Mouse (Mus musculus): Measurements from ENCODE around the gene Cntnap2. TPM values are rescaled to one million over a fixed set of nuclear protein-coding genes. Genes with fewer than 3 reads are reported as not detected.

Gene Cntnap2
- total and polyA plus RNA-seq, 2 experiments = not detected

DNA sequence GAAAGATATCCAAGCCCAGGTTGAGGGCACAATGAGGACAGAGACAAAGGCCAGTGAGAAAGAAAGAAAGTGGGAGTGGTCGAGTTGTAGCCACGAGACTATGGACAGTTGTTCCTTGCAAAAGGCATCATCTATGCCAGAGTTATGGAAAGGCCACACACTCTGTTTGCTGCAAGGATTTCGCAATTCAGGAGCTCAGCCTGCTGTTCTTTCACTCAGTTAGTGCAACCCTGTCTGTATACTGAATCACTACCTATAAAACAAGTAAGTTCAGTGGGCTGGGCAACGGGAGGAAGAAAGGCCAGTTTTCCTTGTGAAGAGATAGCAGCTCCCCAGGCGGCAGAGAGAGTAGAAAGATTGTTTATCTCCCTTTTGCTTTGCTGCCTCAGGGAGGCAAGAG, 1801.9 kb downstream of the Cntnap2 start:
- H3K36me3 ChIP-seq (ENCODE audit: control insufficient read depth, insufficient read depth, low read length) = no peaks in the 10 kb centered on the region
- no peaks in the 10 kb centered on the region for H3K27me3 ChIP-seq (ENCODE audit: control insufficient read depth, insufficient read depth, low read length)
- no peak overlapping the region for H3K4me3 ChIP-seq (ENCODE audit: insufficient read depth, low read depth, low read length)
- TF ChIP-seq POLR2A (IDR thresholded peaks at IDR 0.05; ENCODE audit: extremely low read depth, insufficient read depth, low read length) = no peak
- TF ChIP-seq CTCF (IDR thresholded peaks at IDR 0.05; ENCODE audit: low read depth, low read length) = no peak
- H3K9ac ChIP-seq (ENCODE audit: low read depth, low read length) = no peak overlapping the region
- no peak overlapping the region for H3K27ac ChIP-seq (replicated peaks; ENCODE audit: insufficient read depth, low read depth, low read length)
- peak; percentile 2 for DNase-seq (ENCODE audit: extremely low read depth, low read depth, low spot score)
- H3K79me2 ChIP-seq (ENCODE audit: control insufficient read depth, insufficient read depth, low read length) = no peaks in the 10 kb centered on the region
- no peaks in the 10 kb centered on the region for H3K4me1 ChIP-seq (ENCODE audit: control insufficient read depth, insufficient read depth, low read length)
- 7% methylated on average over 5 of the region's 5 CpGs for WGBS

DNA sequence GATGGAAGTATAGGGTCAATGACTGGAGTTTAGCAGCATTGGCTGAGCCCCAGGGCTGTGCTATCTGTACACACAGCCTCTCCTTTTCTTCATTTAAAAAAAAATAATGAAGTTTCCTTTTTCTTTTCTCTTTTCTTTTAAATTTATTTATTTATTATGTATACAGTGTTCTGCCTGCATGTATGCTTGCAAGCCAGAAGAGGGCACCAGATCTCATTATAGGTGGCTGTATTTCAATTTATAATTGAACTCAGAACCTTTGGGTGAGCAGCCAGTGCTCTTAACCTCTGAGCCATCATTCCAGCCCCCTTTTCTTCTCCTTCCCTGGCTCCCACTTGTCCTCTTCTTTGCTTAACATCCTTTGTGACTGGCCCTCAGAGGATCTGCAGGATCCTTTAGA, 1807.2 kb downstream of the Cntnap2 start:
- no peak overlapping the region for H3K27ac ChIP-seq (replicated peaks; ENCODE audit: insufficient read depth, low read depth, low read length)
- no peak overlapping the region for H3K4me3 ChIP-seq (ENCODE audit: insufficient read depth, low read depth, low read length)
- TF ChIP-seq CTCF (IDR thresholded peaks at IDR 0.05; ENCODE audit: low read depth, low read length) (no peak), POLR2A (IDR thresholded peaks at IDR 0.05; ENCODE audit: extremely low read depth, insufficient read depth, low read length) (no peak)

DNA sequence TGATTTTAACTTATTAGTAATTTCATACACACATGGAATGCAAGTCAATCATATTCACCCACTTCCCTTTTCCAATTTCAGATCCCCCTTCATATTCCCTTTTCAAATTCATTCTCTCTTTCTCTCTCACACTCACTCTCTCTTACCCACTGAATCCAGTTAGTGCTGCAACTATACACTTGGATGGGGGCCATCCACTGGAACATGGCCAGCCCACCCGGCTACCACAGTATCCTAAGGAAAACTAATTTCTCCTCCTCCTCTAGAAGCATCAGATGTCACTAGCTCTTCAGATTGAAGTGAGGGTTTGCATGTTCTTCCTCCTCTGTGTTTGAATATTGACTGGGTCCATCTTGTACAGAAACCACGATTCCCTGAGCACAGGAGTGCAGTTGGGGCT, 1827.1 kb downstream of the Cntnap2 start:
- TF ChIP-seq CTCF (IDR thresholded peaks at IDR 0.05; ENCODE audit: low read depth, low read length) = no peak
- no peak for TF ChIP-seq POLR2A (IDR thresholded peaks at IDR 0.05; ENCODE audit: extremely low read depth, insufficient read depth, low read length)
- DNase-seq (ENCODE audit: extremely low read depth, low read depth, low spot score) = no peak
- Histone ChIP-seq H3K79me2 (ENCODE audit: control insufficient read depth, insufficient read depth, low read length) (no peaks in the 10 kb centered on the region), H3K9ac (ENCODE audit: low read depth, low read length) (no peak overlapping the region), H3K4me3 (ENCODE audit: insufficient read depth, low read depth, low read length) (no peak overlapping the region), H3K27ac (replicated peaks; ENCODE audit: insufficient read depth, low read depth, low read length) (no peak overlapping the region), H3K36me3 (ENCODE audit: control insufficient read depth, insufficient read depth, low read length) (no peaks in the 10 kb centered on the region), H3K27me3 (ENCODE audit: control insufficient read depth, insufficient read depth, low read length) (no peaks in the 10 kb centered on the region), H3K4me1 (ENCODE audit: control insufficient read depth, insufficient read depth, low read length) (no peaks in the 10 kb centered on the region)
- 65% methylated on average over 2 of the region's 2 CpGs for WGBS

More for the DNA sequence above, 1807.2 kb downstream of the Cntnap2 start:
- H3K36me3 ChIP-seq (ENCODE audit: control insufficient read depth, insufficient read depth, low read length) = no peaks in the 10 kb centered on the region
- no peaks in the 10 kb centered on the region for H3K4me1 ChIP-seq (ENCODE audit: control insufficient read depth, insufficient read depth, low read length)
- H3K79me2 ChIP-seq (ENCODE audit: control insufficient read depth, insufficient read depth, low read length) = no peaks in the 10 kb centered on the region
- no peaks in the 10 kb centered on the region for H3K27me3 ChIP-seq (ENCODE audit: control insufficient read depth, insufficient read depth, low read length)
- peak; percentile 1 for DNase-seq (ENCODE audit: extremely low read depth, low read depth, low spot score)
- no peak overlapping the region for H3K9ac ChIP-seq (ENCODE audit: low read depth, low read length)

DNA sequence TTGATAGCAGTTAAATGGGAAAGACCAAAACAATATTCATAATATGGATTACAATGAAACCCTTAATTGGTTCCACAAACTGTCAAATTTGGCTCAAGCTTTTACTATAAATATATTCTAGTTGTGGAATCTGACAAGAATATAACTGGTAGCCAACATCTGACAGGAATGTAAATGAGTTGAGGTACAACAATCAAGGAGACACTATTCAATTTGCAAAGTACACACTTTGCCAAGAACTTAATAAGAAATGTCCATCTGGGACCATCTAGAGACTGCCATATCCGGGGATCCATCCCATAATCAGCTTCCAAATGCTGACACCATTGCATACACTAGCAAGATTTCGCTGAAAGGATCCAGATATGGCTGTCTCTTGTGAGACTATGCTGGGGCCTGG, 1850.0 kb downstream of the Cntnap2 start:
- 59% methylated on average over 2 of the region's 2 CpGs for whole genome bisulfite sequencing
- no peaks in the 10 kb centered on the region for H3K27me3 ChIP-seq (ENCODE audit: control insufficient read depth, insufficient read depth, low read length)

DNA sequence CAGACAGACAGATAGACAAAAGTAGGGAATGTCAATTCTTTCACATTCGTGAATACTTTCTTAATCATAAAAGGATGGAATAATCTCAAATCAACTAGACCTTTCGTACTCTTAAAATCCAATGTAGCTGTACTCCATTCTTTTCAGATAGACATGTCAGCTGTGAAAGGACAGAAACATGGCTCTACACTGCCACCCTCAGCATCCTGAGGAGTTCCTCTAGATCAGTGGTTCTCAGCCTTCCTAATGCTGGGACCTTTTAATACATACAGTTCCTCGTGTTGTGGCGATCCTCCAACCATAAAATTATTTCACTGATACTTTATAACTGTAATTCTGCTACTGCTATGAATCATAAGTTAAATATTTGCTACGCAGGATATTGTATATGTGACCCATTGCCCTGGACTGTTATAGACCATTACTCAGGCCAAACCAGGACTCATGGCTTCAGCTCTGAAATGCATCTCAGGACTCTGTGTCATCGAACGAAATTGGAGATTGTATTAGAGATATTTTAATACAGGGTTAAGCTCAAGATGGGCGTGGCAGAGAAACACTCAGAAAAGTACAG, 1859.6 kb downstream of the Cntnap2 start:
- H3K27me3 ChIP-seq (ENCODE audit: control insufficient read depth, insufficient read depth, low read length) = no peaks in the 10 kb centered on the region
- DNase-seq (ENCODE audit: extremely low read depth, low read depth, low spot score) = no peak
- no peak overlapping the region for H3K9ac ChIP-seq (ENCODE audit: low read depth, low read length)
- TF ChIP-seq POLR2A (IDR thresholded peaks at IDR 0.05; ENCODE audit: extremely low read depth, insufficient read depth, low read length) (no peak), CTCF (IDR thresholded peaks at IDR 0.05; ENCODE audit: low read depth, low read length) (no peak)
- H3K4me1 ChIP-seq (ENCODE audit: control insufficient read depth, insufficient read depth, low read length) = no peaks in the 10 kb centered on the region
- no peaks in the 10 kb centered on the region for H3K36me3 ChIP-seq (ENCODE audit: control insufficient read depth, insufficient read depth, low read length)
- 67% methylated on average over 8 of the region's 8 CpGs for WGBS
- no peaks in the 10 kb centered on the region for H3K79me2 ChIP-seq (ENCODE audit: control insufficient read depth, insufficient read depth, low read length)
- no peak overlapping the region for H3K27ac ChIP-seq (replicated peaks; ENCODE audit: insufficient read depth, low read depth, low read length)
- H3K4me3 ChIP-seq (ENCODE audit: insufficient read depth, low read depth, low read length) = no peak overlapping the region

More for the DNA sequence above, 1850.0 kb downstream of the Cntnap2 start:
- Histone ChIP-seq H3K4me3 (ENCODE audit: insufficient read depth, low read depth, low read length) (no peak overlapping the region), H3K9ac (ENCODE audit: low read depth, low read length) (no peak overlapping the region), H3K27ac (replicated peaks; ENCODE audit: insufficient read depth, low read depth, low read length) (no peak overlapping the region), H3K36me3 (ENCODE audit: control insufficient read depth, insufficient read depth, low read length) (no peaks in the 10 kb centered on the region), H3K4me1 (ENCODE audit: control insufficient read depth, insufficient read depth, low read length) (no peaks in the 10 kb centered on the region), H3K79me2 (ENCODE audit: control insufficient read depth, insufficient read depth, low read length) (no peaks in the 10 kb centered on the region)
- TF ChIP-seq CTCF (IDR thresholded peaks at IDR 0.05; ENCODE audit: low read depth, low read length) (no peak), POLR2A (IDR thresholded peaks at IDR 0.05; ENCODE audit: extremely low read depth, insufficient read depth, low read length) (no peak)
- DNase-seq (ENCODE audit: extremely low read depth, low read depth, low spot score) = no peak

DNA sequence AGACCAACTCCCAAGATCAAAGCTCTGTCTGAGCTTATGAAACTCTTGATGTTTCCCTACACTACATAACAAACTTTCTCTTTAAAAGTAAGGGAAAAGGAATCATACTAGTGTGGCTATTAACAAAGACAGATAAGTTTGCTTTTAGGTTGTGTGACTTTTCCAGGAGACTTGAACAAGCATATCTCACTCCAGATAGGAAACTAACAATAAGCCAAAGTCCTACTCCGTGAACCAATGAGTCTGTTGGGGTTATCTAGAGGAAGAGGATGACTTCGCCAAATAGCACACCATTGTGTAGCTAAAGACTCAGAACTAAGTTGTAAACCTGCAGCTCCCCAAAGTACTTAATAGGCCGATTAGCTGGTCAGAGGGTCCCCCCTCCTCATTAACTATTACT, 1860.8 kb downstream of the Cntnap2 start:
- H3K4me3 ChIP-seq (ENCODE audit: insufficient read depth, low read depth, low read length) = no peak overlapping the region
- 74% methylated on average over 3 of the region's 3 CpGs for WGBS
- H3K27me3 ChIP-seq (ENCODE audit: control insufficient read depth, insufficient read depth, low read length) = no peaks in the 10 kb centered on the region
- DNase-seq (ENCODE audit: extremely low read depth, low read depth, low spot score) = no peak
- no peaks in the 10 kb centered on the region for H3K79me2 ChIP-seq (ENCODE audit: control insufficient read depth, insufficient read depth, low read length)
- no peak overlapping the region for H3K27ac ChIP-seq (replicated peaks; ENCODE audit: insufficient read depth, low read depth, low read length)
- H3K36me3 ChIP-seq (ENCODE audit: control insufficient read depth, insufficient read depth, low read length) = no peaks in the 10 kb centered on the region
- no peaks in the 10 kb centered on the region for H3K4me1 ChIP-seq (ENCODE audit: control insufficient read depth, insufficient read depth, low read length)
- H3K9ac ChIP-seq (ENCODE audit: low read depth, low read length) = no peak overlapping the region
- TF ChIP-seq CTCF (IDR thresholded peaks at IDR 0.05; ENCODE audit: low read depth, low read length) = no peak
- no peak for TF ChIP-seq POLR2A (IDR thresholded peaks at IDR 0.05; ENCODE audit: extremely low read depth, insufficient read depth, low read length)

Measured in liver, adult 2 months (tissue).